In the genomic region with DNA sequence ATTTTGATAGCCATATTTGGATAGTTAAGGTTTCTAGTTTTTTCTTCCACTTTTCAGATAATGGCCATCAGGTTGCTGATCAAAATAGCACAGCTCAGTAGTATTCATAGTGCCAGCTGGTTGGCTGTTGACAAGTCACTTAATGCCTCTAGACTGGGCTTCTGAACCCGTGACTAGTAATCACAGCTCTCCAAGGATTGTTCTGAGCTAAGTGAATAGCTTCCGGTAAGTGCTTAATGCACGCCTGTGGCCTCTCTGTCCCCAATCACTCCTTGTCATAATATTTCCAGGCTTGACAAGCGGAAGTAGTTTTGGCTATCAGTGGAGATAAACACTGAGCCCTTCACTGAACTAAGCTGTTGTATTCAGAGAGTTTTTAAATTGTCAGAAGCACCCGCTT, we compare ENCODE assay signal across 10 mouse cellular contexts. TPM values are rescaled to one million over a fixed set of nuclear protein-coding genes. Genes with fewer than 3 reads are reported as not detected.
A peak's percentile ranks its signal among the peaks of the same experiment; 100 is the strongest.
DNase-seq lines count a peak whose midpoint lies in the region; ATAC-seq lines count a peak whose summit lies in the region.
"Had no signal": no experiment of that assay in that cellular context is flagged by ENCODE, and none has a peak within 500 bp of the region (broad histone marks: within the 10 kb centered on the region; RNA-seq: fewer than 3 reads in every experiment).

No protein-coding gene starts in this region.

- no peak overlapping the region for H3K27ac ChIP-seq in neural tube, embryonic 11.5 days (ENCODE audit: low read depth, low read length)

- H3K4me1 ChIP-seq in neural tube, embryonic 11.5 days (ENCODE audit: control insufficient read depth, insufficient read depth, low read length): no peaks in the 10 kb centered on the region

- no peaks in the 10 kb centered on the region for H3K9me3 ChIP-seq in neural tube, embryonic 11.5 days (ENCODE audit: control insufficient read depth, low read length)
- H3K9me3 ChIP-seq: G1E had no signal

- peak; percentile 76 for ATAC-seq in neural tube, embryonic 11.5 days (ENCODE audit: insufficient read depth, low FRiP score, low TSS enrichment)
- no peak for ATAC-seq in erythroblast, adult 5-6 weeks (replicated peaks; ENCODE audit: low FRiP score, poor library complexity, severe bottlenecking)

- H3K9ac ChIP-seq in neural tube, embryonic 11.5 days (ENCODE audit: low read length): no peak overlapping the region

- intact Hi-C loops in heart, postnatal 10 days (cut with DNase I): loop anchor here (2.0 kb wide), 1 partner anchor 35 kb away; a partner anchor contains a TSS

- peak; percentile 16 for DNase-seq in neural tube, embryonic 11.5 days (ENCODE audit: low spot score)
- DNase-seq in neural tube, embryonic 10.5 days (ENCODE audit: extremely low spot score, low spot score): no peak
- peak; percentile 35 to 48 for DNase-seq in heart, postnatal 10 days
- DNase-seq in lung, postnatal 36 days: peak; percentile 39
- no peak for DNase-seq in thymus, adult 18-20 months
- DNase-seq in right cerebral cortex, postnatal 14 days: no peak
- no peak for DNase-seq in adipocyte (ENCODE audit: low spot score)

- H3K4me2 ChIP-seq in neural tube, embryonic 11.5 days (ENCODE audit: low read depth): no peak overlapping the region

- no peak overlapping the region for H3K4me3 ChIP-seq in neural tube, embryonic 11.5 days (ENCODE audit: low read depth, low read length)

- H3K36me3 ChIP-seq in neural tube, embryonic 11.5 days (ENCODE audit: control insufficient read depth, insufficient read depth, low read length): no peaks in the 10 kb centered on the region

- H3K27me3 ChIP-seq in neural tube, embryonic 11.5 days (ENCODE audit: control insufficient read depth, insufficient read depth, low read length): no peaks in the 10 kb centered on the region

- 48% methylated on average over 5 of the region's 5 CpGs for WGBS in neural tube, embryonic 11.5 days

RNA-seq across cellular contexts. Expression of a gene that starts 35.5 kb away (rescaled TPM):
- polyA plus RNA-seq in neural tube, embryonic 11.5 days (2014; fragmentation: Nextera tagmentation; extraction: Ambion mirVana): 46.7 and 55.8 TPM in 2 replicates
- total RNA-seq in heart, postnatal 10 days (2021): 10 to 100 TPM; 53.7 to 56.0 TPM
- total RNA-seq in erythroblast, adult 5-6 weeks (2015; ENCODE audit: low replicate concordance): 5.6 and 14.0 TPM in 2 replicates
- 3.5 and 5.3 TPM in 2 replicates for total RNA-seq in erythroblast, adult 5-6 weeks (2017; ENCODE audit: low replicate concordance)

RNA-seq across cellular contexts. Expression of a gene that starts 52.8 kb away (rescaled TPM):
- 64.0 and 73.0 TPM in 2 replicates for polyA plus RNA-seq in neural tube, embryonic 11.5 days (2014; fragmentation: Nextera tagmentation; extraction: Ambion mirVana)
- total RNA-seq in heart, postnatal 10 days (2021): 1 to 10 TPM; 1.9 TPM
- total RNA-seq in erythroblast, adult 5-6 weeks (2015; ENCODE audit: low replicate concordance): not detected in 2 replicates
- not detected in 2 replicates for total RNA-seq in erythroblast, adult 5-6 weeks (2017; ENCODE audit: low replicate concordance)
- total RNA-seq: common myeloid progenitor, adult 5-6 weeks had no signal
- polyA plus RNA-seq: G1E had no signal

Comparison
In these comparisons a context has a peak if more than half of its experiments do, and no peak if none do; other contexts are left out.
1. DNase-seq: peak in neural tube, embryonic 11.5 days (single experiment), heart, postnatal 10 days (2 of 2) and lung, postnatal 36 days (single experiment); none in neural tube, embryonic 10.5 days (single experiment), thymus, adult 18-20 months (0 of 2), right cerebral cortex, postnatal 14 days (single experiment) and adipocyte (single experiment).